Mouse (Mus musculus) T-helper 2 cell (primary cell): Measurements from ENCODE around the gene Veph1.

Experiments used
- in situ Hi-C: fragments of 300-600 bp; cut with MboI, MseI; formaldehyde crosslinking; loops from one replicate; pipeline ENCODE4 v1.15.1; 2025; ENCODE audit warnings: high pct_unique_total_duplicates

Gene Veph1

DNA sequence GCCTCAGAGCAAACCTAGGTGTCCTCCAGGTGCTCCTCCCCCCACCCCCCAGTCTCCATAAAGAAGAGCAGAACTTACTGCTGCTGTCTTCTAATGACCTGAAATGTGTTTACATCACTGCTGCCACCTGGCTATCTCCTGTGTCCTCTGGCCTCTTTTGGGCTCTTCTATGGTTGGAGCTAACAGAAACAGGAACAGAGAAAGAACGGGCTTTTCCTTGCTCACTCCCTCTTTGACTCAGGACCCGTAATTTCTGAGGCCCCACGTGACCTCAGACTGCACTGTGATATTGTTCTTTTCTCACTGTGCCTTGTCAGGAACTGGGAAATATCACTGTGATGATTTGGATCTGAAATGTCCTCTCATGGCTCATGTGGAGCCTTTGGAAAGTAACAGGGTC, 271.2 kb downstream of the Veph1 start:
- in situ Hi-C loops: no loop called here

DNA sequence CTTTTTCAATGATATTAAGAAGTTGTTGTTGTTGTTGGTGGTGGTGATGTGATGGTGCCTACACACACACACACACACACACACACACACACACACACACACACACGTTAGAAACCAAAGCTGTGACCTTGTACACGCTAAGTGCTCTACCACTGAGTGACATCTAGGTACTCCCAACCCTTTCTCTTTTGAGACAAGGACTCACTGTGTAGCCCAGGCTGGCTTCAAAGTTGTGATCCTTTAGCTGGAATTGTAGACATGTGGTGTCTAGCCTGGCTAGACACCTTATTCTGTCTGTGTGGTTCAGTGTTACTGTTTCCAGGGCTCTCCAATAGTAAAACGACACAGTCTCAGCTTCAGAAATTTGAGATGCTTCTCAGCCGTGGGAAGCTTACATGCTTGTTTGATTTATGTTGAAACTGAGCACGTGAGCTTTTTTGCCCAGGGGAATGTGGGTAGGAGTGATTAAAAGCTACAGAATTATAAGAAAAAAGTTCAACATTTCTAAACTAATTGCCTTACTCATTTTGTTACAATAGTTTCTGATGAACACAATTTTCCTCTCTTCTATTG, 272.3 kb downstream of the Veph1 start:
- in situ Hi-C loops: no loop called here

DNA sequence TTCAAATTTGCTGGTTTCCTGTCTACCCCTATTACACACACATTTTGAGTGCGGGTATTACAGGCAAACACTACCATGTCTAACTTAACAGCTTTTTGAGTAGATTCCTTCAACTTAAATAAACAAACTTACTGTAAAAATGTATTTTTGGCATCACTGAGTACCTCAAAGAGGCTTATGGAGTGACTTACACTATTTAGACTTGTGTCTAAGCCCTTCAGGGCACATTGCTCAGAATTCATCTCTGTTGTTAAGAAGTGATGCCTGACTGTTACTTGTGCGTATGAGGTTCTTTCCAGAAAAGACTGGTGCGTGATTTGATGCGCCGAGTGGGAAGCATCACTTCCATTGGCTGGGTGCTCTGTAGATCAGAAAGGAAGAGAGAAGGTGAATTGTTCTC, 277.5 kb downstream of the Veph1 start:
- in situ Hi-C loops: no loop called here

DNA sequence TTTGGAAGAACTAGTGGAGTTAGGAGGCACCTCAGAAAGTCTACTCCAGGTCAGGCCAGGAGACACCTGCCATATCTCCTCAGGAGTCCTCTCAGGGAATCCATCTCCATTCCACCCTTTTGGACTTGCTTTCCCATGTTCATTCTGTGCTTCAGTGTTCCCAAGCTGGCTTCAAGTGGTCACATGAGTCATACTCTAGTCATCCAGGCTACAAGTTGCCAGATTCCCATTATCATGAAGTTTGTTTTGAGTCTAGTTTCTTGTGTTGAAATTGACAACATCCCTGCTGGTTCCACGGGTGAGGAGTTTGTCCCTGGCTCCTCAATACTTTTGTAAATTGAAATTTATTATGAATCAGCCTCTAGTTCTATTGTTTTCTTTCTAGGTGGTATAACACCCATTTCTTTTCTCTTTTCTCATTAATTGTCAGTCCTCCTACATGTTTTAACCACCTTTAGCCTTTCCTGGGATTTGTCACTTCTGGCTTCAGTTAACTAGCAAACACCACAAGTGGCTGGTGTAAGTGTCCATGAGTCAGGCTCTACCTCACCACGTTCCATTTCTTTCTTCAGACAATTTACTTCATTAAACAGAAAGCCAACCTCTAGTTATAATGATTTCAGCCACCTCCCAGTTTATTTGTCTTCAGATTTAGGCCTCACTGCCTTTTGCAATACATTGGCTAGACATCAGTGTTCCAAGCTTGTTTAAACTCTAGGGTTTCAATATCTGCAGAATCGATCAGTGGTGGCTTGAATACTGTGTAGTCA, 288.8 kb downstream of the Veph1 start:
- in situ Hi-C loops: no loop called here

DNA sequence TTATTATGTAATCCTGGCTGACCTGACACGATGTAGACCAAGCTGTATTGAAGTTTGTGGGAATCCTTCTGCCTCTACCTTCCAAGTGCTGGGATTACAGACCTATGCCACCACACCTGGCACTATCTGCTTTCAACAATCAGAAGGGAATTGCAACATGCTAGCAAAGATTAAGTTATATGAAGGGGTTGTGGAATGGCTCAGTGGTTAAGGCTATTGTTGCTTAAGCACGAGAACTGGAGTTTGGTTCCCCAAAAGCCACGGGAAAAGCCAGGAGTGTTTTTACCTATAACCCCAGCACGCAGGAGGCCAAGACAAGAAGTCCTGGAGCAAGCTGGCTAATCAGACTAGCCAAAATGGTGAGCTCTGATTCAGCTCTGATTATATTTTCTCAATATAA, 291.6 kb downstream of the Veph1 start:
- in situ Hi-C loops: no loop called here

DNA sequence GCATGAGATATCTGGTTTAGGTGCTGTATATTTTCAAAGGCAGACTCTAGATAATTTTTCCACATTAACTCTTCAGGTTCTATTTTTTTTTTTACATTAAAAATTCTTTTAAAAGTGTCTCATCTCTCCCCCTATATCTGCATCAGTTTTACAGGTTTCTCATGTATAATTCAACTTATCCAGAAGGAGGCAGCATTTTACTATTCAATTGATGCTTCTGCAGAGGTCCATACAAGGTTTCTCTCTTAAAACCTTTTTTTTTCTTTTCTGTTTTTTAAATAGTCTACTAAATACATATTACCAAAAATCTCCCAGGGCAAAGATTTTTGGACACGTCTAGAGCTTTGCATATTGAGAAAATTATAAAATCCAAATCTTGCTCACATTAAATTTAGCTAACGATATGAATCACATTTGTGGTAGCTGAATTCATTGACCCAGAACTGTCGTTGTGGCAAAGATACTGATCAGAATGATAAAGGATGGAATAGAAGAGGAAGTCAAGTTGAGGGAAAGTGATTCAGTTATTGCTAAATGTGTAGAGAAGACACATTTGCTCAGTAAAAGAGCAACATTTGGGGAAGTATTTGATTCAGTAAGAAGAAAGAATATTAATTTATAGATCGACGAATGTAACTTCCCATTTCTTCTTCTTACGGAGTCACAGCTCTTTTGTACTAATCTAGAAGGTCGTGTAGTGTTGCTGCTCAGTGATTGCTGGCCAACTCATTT, 292.3 kb downstream of the Veph1 start:
- in situ Hi-C loops: no loop called here
